Mouse (Mus musculus): Measurements from ENCODE around the gene Drap1. TPM values are rescaled to one million over a fixed set of nuclear protein-coding genes. Genes with fewer than 3 reads are reported as not detected.

Gene Drap1
- total RNA-seq, 1 experiment from 2014 or later: 210 TPM

- no peak for DNase-seq
Measured at GRCm38 (mm10) chr19:5383326-5383725, 41.5 kb downstream of the Drap1 start.

GRCm38 (mm10) chr19:5377446-5377845, 47.3 kb downstream of the Drap1 start:
- DNase-seq: no peak

- no peak for DNase-seq
Measured at GRCm38 (mm10) chr19:5374748-5375147, 50.0 kb downstream of the Drap1 start.

- no peak for DNase-seq
Measured at GRCm38 (mm10) chr19:5374177-5374576, 50.6 kb downstream of the Drap1 start.

Other genes starting within 250 kb of the Drap1 start
- 20.4 and 25.5 TPM in 2 replicates for gene Pacs1, start 151.9 kb downstream of the Drap1 start, total RNA-seq (2021)
- 167 and 170 TPM in 2 replicates for gene Sf3b2, start 129.5 kb downstream of the Drap1 start, total RNA-seq (2021)
- 0.22 and 0.49 TPM in 2 replicates for gene Gal3st3, start 126.6 kb downstream of the Drap1 start, total RNA-seq (2021)
- not detected in 2 replicates for gene Catsper1, start 89.2 kb downstream of the Drap1 start, total RNA-seq (2021)
- 1.3 and 2.8 TPM in 2 replicates for gene Cst6, start 75.4 kb downstream of the Drap1 start, total RNA-seq (2021)
- gene Eif1ad, start 58.2 kb downstream of the Drap1 start, total RNA-seq (2021): 29.0 and 29.9 TPM in 2 replicates
- gene Banf1, start 57.8 kb downstream of the Drap1 start, total RNA-seq (2021): 144 and 153 TPM in 2 replicates
- gene Sart1, start 36.3 kb downstream of the Drap1 start, total RNA-seq (2021): 73.0 and 75.7 TPM in 2 replicates
- not detected in 2 replicates for gene Tsga10ip, start 22.5 kb downstream of the Drap1 start, total RNA-seq (2021)
- 36.8 and 45.1 TPM in 2 replicates for gene AI837181, start 165 bp upstream of the Drap1 start, total RNA-seq (2021)
- 0.98 and 1.1 TPM in 2 replicates for gene Fosl1, start 22.6 kb upstream of the Drap1 start, total RNA-seq (2021)
- 8.8 and 11.2 TPM in 2 replicates for gene Ccdc85b, start 32.9 kb upstream of the Drap1 start, total RNA-seq (2021)
- gene Fibp, start 35.6 kb upstream of the Drap1 start, total RNA-seq (2021): 70.8 and 92.6 TPM in 2 replicates
- gene Ctsw, start 43.5 kb upstream of the Drap1 start, total RNA-seq (2021): 0.85 and 4.2 TPM in 2 replicates
- 42.5 and 45.9 TPM in 2 replicates for gene Efemp2, start 49.0 kb upstream of the Drap1 start, total RNA-seq (2021)
- gene Mus81, start 63.4 kb upstream of the Drap1 start, total RNA-seq (2021): 22.3 and 28.6 TPM in 2 replicates
- gene Cfl1, start 65.5 kb upstream of the Drap1 start, total RNA-seq (2021): 640 and 706 TPM in 2 replicates
- 1.0 and 2.2 TPM in 2 replicates for gene 1700020D05Rik, start 78.8 kb upstream of the Drap1 start, total RNA-seq (2021)
- 10.4 and 11.8 TPM in 2 replicates for gene Snx32, start 85.6 kb upstream of the Drap1 start, total RNA-seq (2021)
- not detected in 2 replicates for gene Ovol1, start 135.7 kb upstream of the Drap1 start, total RNA-seq (2021)
- gene Ap5b1, start 143.0 kb upstream of the Drap1 start, total RNA-seq (2021): 7.3 and 8.0 TPM in 2 replicates
- 106 and 113 TPM in 2 replicates for gene Rnaseh2c, start 176.9 kb upstream of the Drap1 start, total RNA-seq (2021)
- gene Kat5, start 185.3 kb upstream of the Drap1 start, total RNA-seq (2021): 54.8 and 62.0 TPM in 2 replicates
- gene Rela, start 212.5 kb upstream of the Drap1 start, total RNA-seq (2021): 60.7 and 65.1 TPM in 2 replicates
- 56.4 and 64.0 TPM in 2 replicates for gene Sipa1, start 238.7 kb upstream of the Drap1 start, total RNA-seq (2021)

Data from adrenal gland, postnatal 14 days (tissue).